Mouse (Mus musculus) embryo, embryonic 11 days (tissue): ENCODE measurements around the gene Cldn19.
"Not testable (repeated sequence)": the region's sequence is repeated elsewhere in the genome, so short reads cannot be mapped to it uniquely, and the experiment has no call there.

Experiments
- DNase-seq: peaks from one replicate; pipeline ENCODE4 v3.0.0-alpha.2; 2015

Gene Cldn19

GRCm38 (mm10) chr4:119254012-119254618 lies 1.1 kb upstream of the Cldn19 start:
- no peak for DNase-seq

GRCm38 (mm10) chr4:119257083-119257482 lies 1.9 kb downstream of the Cldn19 start:
- DNase-seq: no peak

- no peak for DNase-seq
Observed at GRCm38 (mm10) chr4:119259344-119260254, 4.4 kb downstream of the Cldn19 start.

GRCm38 (mm10) chr4:119261087-119261713 lies 6.0 kb downstream of the Cldn19 start:
- no peak for DNase-seq

GRCm38 (mm10) chr4:119262483-119262882 lies 7.3 kb downstream of the Cldn19 start:
- DNase-seq: no peak

GRCm38 (mm10) chr4:119263459-119263858 lies 8.2 kb downstream of the Cldn19 start:
- no peak for DNase-seq

GRCm38 (mm10) chr4:119266606-119267005 lies 11.4 kb downstream of the Cldn19 start:
- no peak for DNase-seq

- DNase-seq: no peak
Observed at GRCm38 (mm10) chr4:119274627-119275026, 19.4 kb downstream of the Cldn19 start.

GRCm38 (mm10) chr4:119275226-119275625 lies 20.0 kb downstream of the Cldn19 start:
- no peak for DNase-seq

GRCm38 (mm10) chr4:119275726-119276125 lies 20.5 kb downstream of the Cldn19 start:
- DNase-seq: no peak

- DNase-seq: not testable (repeated sequence)
Observed at GRCm38 (mm10) chr4:119278784-119279183, 23.6 kb downstream of the Cldn19 start.

GRCm38 (mm10) chr4:119284861-119285260 lies 29.6 kb downstream of the Cldn19 start:
- DNase-seq: no peak

- no peak for DNase-seq
Observed at GRCm38 (mm10) chr4:119285336-119285735, 30.1 kb downstream of the Cldn19 start.

- DNase-seq: no peak
Observed at GRCm38 (mm10) chr4:119291921-119292320, 36.7 kb downstream of the Cldn19 start.

- DNase-seq: peak; percentile 71
Observed at GRCm38 (mm10) chr4:119292771-119293573, 37.8 kb downstream of the Cldn19 start.

GRCm38 (mm10) chr4:119293574-119294258 lies 38.5 kb downstream of the Cldn19 start:
- DNase-seq: peak; percentile 55

- DNase-seq: peak; percentile 99
Observed at GRCm38 (mm10) chr4:119294415-119295133, 39.4 kb downstream of the Cldn19 start, which contains the start of gene Ybx1. Gene Ybx1 (minus strand): TSS chr4:119294604.

- no peak for DNase-seq
Observed at GRCm38 (mm10) chr4:119295134-119295453, 39.9 kb downstream of the Cldn19 start.

GRCm38 (mm10) chr4:119297361-119297760 lies 42.1 kb downstream of the Cldn19 start:
- DNase-seq: no peak

GRCm38 (mm10) chr4:119300761-119301160 lies 45.5 kb downstream of the Cldn19 start:
- no peak for DNase-seq

GRCm38 (mm10) chr4:119301777-119302176 lies 46.6 kb downstream of the Cldn19 start:
- no peak for DNase-seq

- DNase-seq: no peak
Observed at GRCm38 (mm10) chr4:119303291-119303690, 48.1 kb downstream of the Cldn19 start.
